ENCODE assay signal across 10 mouse cellular contexts in genomic region chr5:136563996-136564395, GRCm38 (mm10). TPM values are rescaled to one million over a fixed set of nuclear protein-coding genes. Genes with fewer than 3 reads are reported as not detected.
DNase-seq lines count a peak whose midpoint lies in the region; ATAC-seq and TF ChIP-seq lines count a peak whose summit lies in the region.
"Had no signal": no experiment of that assay in that cellular context is flagged by ENCODE, and none has a peak within 500 bp of the region (broad histone marks: within the 10 kb centered on the region; RNA-seq: fewer than 3 reads in every experiment).

No protein-coding gene starts in this region.

- no peak for TF ChIP-seq POLR2A in kidney, adult 2 months (IDR thresholded peaks at IDR 0.05; ENCODE audit: low read depth, low read length)

- peaks cover 25% of the 10 kb centered on the region for H3K4me1 ChIP-seq in kidney, adult 2 months (ENCODE audit: control insufficient read depth, insufficient read depth, low read length)
- peaks cover 22% of the 10 kb centered on the region for H3K4me1 ChIP-seq in kidney, embryonic 14.5 days (ENCODE audit: control insufficient read depth, insufficient read depth, low read length)
- H3K4me1 ChIP-seq in hindbrain, postnatal 0 days (ENCODE audit: insufficient read depth, low read length), result no peaks in the 10 kb centered on the region
- peaks cover 30% of the 10 kb centered on the region for H3K4me1 ChIP-seq in stomach, embryonic 16.5 days (ENCODE audit: control insufficient read depth, insufficient read depth, low read length)

- no peaks in the 10 kb centered on the region for H3K36me3 ChIP-seq in kidney, adult 2 months (ENCODE audit: control insufficient read depth, insufficient read depth, low read length)
- H3K36me3 ChIP-seq in kidney, embryonic 14.5 days (ENCODE audit: control insufficient read depth, insufficient read depth, low read length), result no peaks in the 10 kb centered on the region
- no peaks in the 10 kb centered on the region for H3K36me3 ChIP-seq in hindbrain, postnatal 0 days (ENCODE audit: insufficient read depth, low read length)
- H3K36me3 ChIP-seq in stomach, embryonic 16.5 days (ENCODE audit: control insufficient read depth, insufficient read depth, low read length), result no peaks in the 10 kb centered on the region

- WGBS in kidney, adult 2 months, result 44% methylated on average over 3 of the region's 3 CpGs
- 52% methylated on average over 3 of the region's 3 CpGs for WGBS in kidney, embryonic 14.5 days
- 54% methylated on average over 3 of the region's 3 CpGs for WGBS in hindbrain, postnatal 0 days
- 53% methylated on average over 3 of the region's 3 CpGs for WGBS in stomach, embryonic 16.5 days

- no peak overlapping the region for H3K9ac ChIP-seq in kidney, embryonic 14.5 days (ENCODE audit: low read depth, low read length)
- no peak overlapping the region for H3K9ac ChIP-seq in hindbrain, postnatal 0 days (replicated peaks; ENCODE audit: low read length)
- H3K9ac ChIP-seq in stomach, embryonic 16.5 days (ENCODE audit: low read length), result no peak overlapping the region

- TF ChIP-seq CTCF in kidney, adult 2 months (conservative IDR thresholded peaks at IDR 0.05; ENCODE audit: insufficient read depth, insufficient read length, low read depth, low read length), result no peak
- no peak for TF ChIP-seq CTCF in hindbrain, postnatal 0 days (IDR thresholded peaks at IDR 0.05; ENCODE audit: low read depth)

- H3K27me3 ChIP-seq in kidney, adult 2 months (replicated peaks; ENCODE audit: control insufficient read depth, insufficient read depth, low read length), result no peaks in the 10 kb centered on the region
- no peaks in the 10 kb centered on the region for H3K27me3 ChIP-seq in kidney, embryonic 14.5 days (ENCODE audit: control insufficient read depth, insufficient read depth, low read length)
- no peaks in the 10 kb centered on the region for H3K27me3 ChIP-seq in hindbrain, postnatal 0 days (ENCODE audit: insufficient read depth, low read length)
- no peaks in the 10 kb centered on the region for H3K27me3 ChIP-seq in stomach, embryonic 16.5 days (ENCODE audit: control insufficient read depth, insufficient read depth, low read length)

- H3K4me2 ChIP-seq in kidney, embryonic 14.5 days (replicated peaks; ENCODE audit: low read depth, low read length), result no peak overlapping the region
- H3K4me2 ChIP-seq in hindbrain, postnatal 0 days (ENCODE audit: low read depth, low read length), result 0 out of 2 replicates have a peak overlapping the region, but pooled peaks have one; percentile 100
- 0 out of 2 replicates have a peak overlapping the region, but pooled peaks have one; percentile 27 for H3K4me2 ChIP-seq in stomach, embryonic 16.5 days (ENCODE audit: low read depth, low read length)

- no peak overlapping the region; the same call in 1 of the 2 replicates for H3K4me3 ChIP-seq in kidney, adult 2 months (ENCODE audit: insufficient read depth, low read depth, low read length)
- H3K4me3 ChIP-seq in kidney, embryonic 14.5 days (ENCODE audit: low read length), result no peak overlapping the region
- H3K4me3 ChIP-seq in hindbrain, postnatal 0 days (ENCODE audit: low read length), result no peak overlapping the region
- H3K4me3 ChIP-seq in stomach, embryonic 16.5 days (replicated peaks; ENCODE audit: low read length), result no peak overlapping the region

- peak overlapping the region; percentile 57; the same call in 1 of the 2 replicates for H3K27ac ChIP-seq in kidney, adult 2 months (ENCODE audit: insufficient read depth, low read depth, low read length)
- H3K27ac ChIP-seq in kidney, embryonic 14.5 days (ENCODE audit: low read depth, low read length), result no peak overlapping the region
- no peak overlapping the region for H3K27ac ChIP-seq in hindbrain, postnatal 0 days
- H3K27ac ChIP-seq in stomach, embryonic 16.5 days (ENCODE audit: low read length), result no peak overlapping the region

- H3K9me3 ChIP-seq in kidney, embryonic 14.5 days (ENCODE audit: control insufficient read depth, low read length), result no peaks in the 10 kb centered on the region
- no peaks in the 10 kb centered on the region for H3K9me3 ChIP-seq in hindbrain, postnatal 0 days (ENCODE audit: low read length)
- H3K9me3 ChIP-seq in stomach, embryonic 16.5 days (replicated peaks; ENCODE audit: control insufficient read depth, low read length), result no peaks in the 10 kb centered on the region

- no peak for DNase-seq in kidney, adult 2 months
- DNase-seq in thymus, postnatal 4 days, result peak; percentile 25
- DNase-seq in thymus, postnatal 36 days, result no peak
- no peak for DNase-seq in hindbrain, postnatal 0 days (ENCODE audit: low spot score)
- no peak for DNase-seq in gastrocnemius, postnatal 36 days
- no peak for DNase-seq in retina, embryonic 14.5 days (ENCODE audit: low spot score)
- DNase-seq: kidney, postnatal 10 days; liver had no signal

- no peak for ATAC-seq in kidney, embryonic 14.5 days (ENCODE audit: low FRiP score, low TSS enrichment)
- ATAC-seq in hindbrain, postnatal 0 days, result no peak
- no peak for ATAC-seq in stomach, embryonic 16.5 days (ENCODE audit: insufficient read depth, low FRiP score)

- intact Hi-C loops in gastrocnemius, postnatal 36 days (cut with DNase I), result loop anchor here (10.0 kb wide), 1 partner anchor 169 kb away; no protein-coding TSS in a partner anchor

RNA-seq across cellular contexts. Expression of gene Cux1, which starts 3.3 kb away (rescaled TPM):
- 126 and 136 TPM in 2 replicates for polyA plus RNA-seq in kidney, adult 2 months (2012; rRNA removed)
- 80.6 and 105 TPM in 2 replicates for polyA plus RNA-seq in kidney, embryonic 14.5 days (2014; fragmentation: Nextera tagmentation; extraction: Ambion mirVana)
- total RNA-seq in hindbrain, postnatal 0 days (2014; rRNA removed), result 132 and 137 TPM in 2 replicates
- polyA plus RNA-seq in hindbrain, postnatal 0 days (2015; fragmentation: Nextera tagmentation; extraction: Ambion mirVana), result 81.1 and 86.3 TPM in 2 replicates
- polyA plus RNA-seq in stomach, embryonic 16.5 days (2015; fragmentation: Nextera tagmentation; extraction: Ambion mirVana), result 76.1 and 77.7 TPM in 2 replicates
- 10 to 100 TPM; 73.6 to 80.1 TPM for total RNA-seq in gastrocnemius, postnatal 36 days (2021)
